Mouse (Mus musculus) C2C12 (cell line): Measurements from ENCODE around the gene Plcxd3. TPM values are rescaled to one million over a fixed set of nuclear protein-coding genes. Genes with fewer than 3 reads are reported as not detected.

Experiments used
- H3K27me3 ChIP-seq: one replicate; pipeline ENCODE4 v1.6.1; 2011; ENCODE audit not compliant: control insufficient read depth, insufficient read depth, insufficient read length
- H3K36me3 ChIP-seq: one replicate; pipeline ENCODE4 v1.6.1; 2011; ENCODE audit not compliant: control insufficient read depth, insufficient read depth
- H3K4me3 ChIP-seq: one replicate; pipeline ENCODE4 v1.5.1; 2011; ENCODE audit warnings: mild to moderate bottlenecking, control low read depth; ENCODE audit not compliant: poor library complexity, insufficient read depth, severe bottlenecking
- H3K79me2 ChIP-seq: one replicate; pipeline ENCODE4 v1.6.1; 2011; ENCODE audit not compliant: control insufficient read depth, insufficient read depth
- H3K79me3 ChIP-seq: one replicate; pipeline ENCODE4 v1.6.1; 2011; ENCODE audit warnings: low read depth, control low read depth
- H3ac ChIP-seq: one replicate; pipeline ENCODE3; 2011; ENCODE audit warnings: low read depth; ENCODE audit not compliant: control insufficient read depth, insufficient read length
- CEBPB ChIP-seq: IDR thresholded peaks from one replicate; pipeline ENCODE4 v1.6.1; 2011; ENCODE audit warnings: low read depth, mild to moderate bottlenecking, control low read depth, moderate library complexity
- CTCF ChIP-seq: IDR thresholded peaks from one replicate; pipeline ENCODE4 v1.5.1; 2011; ENCODE audit not compliant: control insufficient read depth, insufficient read depth, insufficient read length
- FOSL1 ChIP-seq: IDR thresholded peaks from one replicate; pipeline ENCODE4 v1.8.0; 2011; ENCODE audit warnings: mild to moderate bottlenecking, low read length; ENCODE audit not compliant: poor library complexity, insufficient read depth, severe bottlenecking
- MAX ChIP-seq: IDR thresholded peaks from one replicate; pipeline ENCODE4 v1.6.1; 2011; ENCODE audit warnings: mild to moderate bottlenecking, control low read depth
- MYOD1 ChIP-seq: IDR thresholded peaks from one replicate; pipeline ENCODE4 v1.6.1; 2011; ENCODE audit warnings: low read depth; ENCODE audit not compliant: control insufficient read depth, insufficient read length
- MYOG ChIP-seq: IDR thresholded peaks from one replicate; pipeline ENCODE4 v1.6.1; 2011; ENCODE audit not compliant: control insufficient read depth, insufficient read length; ENCODE audit errors: extremely low read depth
- USF1 ChIP-seq: IDR thresholded peaks from one replicate; pipeline ENCODE4 v1.6.1; 2011; ENCODE audit warnings: low read depth, mild to moderate bottlenecking, control low read depth, moderate library complexity
- polyA plus RNA-seq: library from polyadenylated mRNA; unstranded; fragments of >200 nt; fragmentation: generic; extraction: Trizol; gene quantifications from one replicate; pipeline ENCODE4 v1.2.1, GENCODE M21; 2012; ENCODE audit warnings: missing spikeins

The Plcxd3 gene
- polyA plus RNA-seq, 1 experiment: not detected

DNA sequence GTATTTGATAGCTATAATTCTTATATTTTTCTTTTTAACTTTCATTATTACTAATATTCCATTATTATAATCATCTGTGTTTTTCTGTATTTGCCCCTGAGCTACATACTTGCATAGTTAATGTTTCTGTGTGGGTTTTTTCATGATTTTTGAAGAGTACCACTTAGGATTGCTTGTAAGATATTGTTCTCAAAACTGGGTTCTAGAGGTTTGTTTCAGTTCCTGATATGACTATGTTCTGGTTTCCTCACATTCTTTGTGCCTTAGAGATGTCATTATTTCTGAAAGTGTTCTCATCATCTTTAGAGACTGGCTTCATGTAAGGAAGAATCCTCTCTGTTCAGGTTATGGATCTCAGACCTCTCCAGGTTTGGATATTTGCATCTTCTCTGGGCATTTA lies 12.5 kb downstream of the Plcxd3 start:
- H3ac ChIP-seq: no peak overlapping the region
- TF ChIP-seq CEBPB (no peak), FOSL1 (no peak), MYOG (no peak), MYOD1 (no peak), MAX (no peak)
- no peaks in the 10 kb centered on the region for H3K27me3 ChIP-seq
- no peaks in the 10 kb centered on the region for H3K79me2 ChIP-seq
- H3K36me3 ChIP-seq: no peaks in the 10 kb centered on the region
- no peaks in the 10 kb centered on the region for H3K79me3 ChIP-seq
- no peak overlapping the region for H3K4me3 ChIP-seq

DNA sequence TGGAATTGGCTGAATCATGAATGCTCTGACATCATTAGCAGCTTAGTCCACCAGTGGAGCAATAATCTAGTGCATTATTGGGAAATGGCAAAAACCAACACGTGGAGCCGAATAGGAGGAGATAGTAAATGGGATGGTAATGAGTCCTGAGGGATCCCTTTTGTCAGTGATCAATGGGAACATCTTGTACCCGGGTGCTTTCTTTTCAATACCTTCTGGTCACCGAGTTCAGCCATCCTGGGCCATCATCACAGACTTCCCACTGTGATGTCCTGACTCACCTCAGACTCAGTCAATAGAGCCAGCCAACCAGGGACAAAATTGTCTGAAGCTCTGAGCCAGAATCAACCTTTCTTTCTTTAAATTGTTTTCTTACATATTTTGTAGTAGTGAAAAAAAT lies 24.8 kb downstream of the Plcxd3 start:
- H3K27me3 ChIP-seq: no peaks in the 10 kb centered on the region
- no peaks in the 10 kb centered on the region for H3K36me3 ChIP-seq
- no peaks in the 10 kb centered on the region for H3K79me3 ChIP-seq
- H3K4me3 ChIP-seq: no peak overlapping the region
- TF ChIP-seq USF1 (no peak), FOSL1 (no peak), MYOG (no peak)
- H3K79me2 ChIP-seq: no peaks in the 10 kb centered on the region
- no peak overlapping the region for H3ac ChIP-seq

DNA sequence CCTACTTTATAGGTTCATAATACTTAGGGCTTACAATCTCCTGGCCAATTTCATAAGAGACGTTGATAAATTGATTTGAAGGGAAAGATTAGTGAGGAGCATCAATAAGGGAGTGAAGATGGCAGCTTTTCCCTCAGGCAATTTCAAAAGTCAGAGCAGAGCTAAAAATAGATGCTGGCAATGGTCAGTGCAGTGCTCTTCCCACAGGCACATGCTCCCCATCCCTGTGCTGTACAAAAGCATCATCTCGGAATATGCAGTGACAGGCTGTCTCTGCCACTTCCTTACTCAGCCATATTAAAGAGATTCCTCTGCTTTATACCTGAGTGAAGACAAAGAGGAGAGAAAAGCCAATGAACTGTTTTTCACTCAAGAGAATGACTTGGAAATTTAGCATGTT lies 36.0 kb downstream of the Plcxd3 start:
- Histone ChIP-seq H3K36me3 (no peaks in the 10 kb centered on the region), H3K27me3 (no peaks in the 10 kb centered on the region), H3ac (no peak overlapping the region), H3K4me3 (no peak overlapping the region), H3K79me3 (no peaks in the 10 kb centered on the region), H3K79me2 (no peaks in the 10 kb centered on the region)
- no peak for TF ChIP-seq CEBPB
- TF ChIP-seq MYOG: no peak
- TF ChIP-seq USF1: no peak
- no peak for TF ChIP-seq MYOD1
- TF ChIP-seq CTCF: no peak
- TF ChIP-seq MAX: no peak
- TF ChIP-seq FOSL1: no peak

DNA sequence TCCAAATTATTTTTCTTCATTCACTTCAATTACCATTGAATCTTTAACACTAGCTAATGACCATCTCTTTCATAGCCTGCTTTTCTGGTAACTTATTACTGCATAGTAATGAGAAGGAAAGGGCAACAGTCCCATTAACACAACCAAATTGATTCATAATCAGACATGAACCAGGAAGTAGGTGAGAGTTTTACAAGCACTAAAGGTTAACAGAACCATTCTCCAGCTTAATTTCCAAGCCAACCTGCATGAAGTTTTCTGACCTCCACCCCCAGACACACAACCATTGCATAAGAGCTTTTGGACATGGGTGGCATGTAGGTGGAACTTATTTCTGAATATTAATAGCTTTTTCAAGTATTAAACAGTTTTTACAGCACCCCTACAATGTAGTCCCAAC lies 64.8 kb downstream of the Plcxd3 start:
- Histone ChIP-seq H3K4me3 (no peak overlapping the region), H3ac (no peak overlapping the region), H3K79me3 (no peaks in the 10 kb centered on the region), H3K36me3 (no peaks in the 10 kb centered on the region), H3K27me3 (no peaks in the 10 kb centered on the region), H3K79me2 (no peaks in the 10 kb centered on the region)
- TF ChIP-seq MYOG (no peak), MYOD1 (no peak), CEBPB (no peak), USF1 (no peak), MAX (no peak), CTCF (no peak), FOSL1 (no peak)

DNA sequence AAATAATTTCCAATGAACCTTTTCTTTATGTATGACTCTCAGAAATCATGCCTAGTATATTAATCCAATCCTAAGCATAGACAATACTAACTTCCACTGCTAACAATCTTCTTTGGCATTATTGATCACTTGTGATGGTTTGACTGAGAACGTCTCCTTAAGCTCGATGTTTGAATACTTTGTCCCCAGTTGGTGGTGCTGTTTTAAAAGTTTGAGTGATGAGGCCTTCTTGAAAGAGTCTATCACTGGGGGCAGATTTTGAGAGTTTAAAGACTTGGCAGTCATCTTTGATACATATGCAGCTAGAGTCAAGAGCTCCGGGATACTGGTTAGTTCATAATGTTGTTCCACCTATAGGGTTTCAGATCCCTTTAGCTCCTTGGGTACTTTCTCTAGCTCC lies 120.9 kb downstream of the Plcxd3 start:
- Histone ChIP-seq H3K4me3 (no peak overlapping the region), H3K27me3 (no peaks in the 10 kb centered on the region), H3K36me3 (no peaks in the 10 kb centered on the region), H3ac (no peak overlapping the region), H3K79me3 (no peaks in the 10 kb centered on the region), H3K79me2 (no peaks in the 10 kb centered on the region)
- TF ChIP-seq MYOD1 (no peak), FOSL1 (no peak), MAX (no peak), USF1 (no peak), CEBPB (no peak)

DNA sequence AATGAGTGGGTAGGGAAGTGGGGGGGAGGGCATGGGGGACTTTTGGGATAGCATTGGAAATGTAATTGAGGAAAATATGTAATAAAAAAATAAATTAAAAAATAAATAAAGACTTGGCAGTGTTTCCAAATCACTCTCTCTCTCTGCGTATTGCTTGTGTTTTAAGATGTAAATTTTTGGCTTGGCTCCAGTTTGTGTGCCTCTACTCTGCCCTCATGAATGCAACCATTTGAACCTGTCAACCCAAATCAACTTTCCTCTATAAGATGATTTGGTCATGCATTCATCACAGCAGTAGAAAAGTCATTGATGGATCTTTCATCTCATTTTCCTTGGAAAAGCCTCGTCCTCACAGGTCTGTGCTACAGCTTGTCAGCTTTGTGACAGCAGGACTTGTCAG lies 121.7 kb downstream of the Plcxd3 start:
- no peaks in the 10 kb centered on the region for H3K79me3 ChIP-seq
- no peaks in the 10 kb centered on the region for H3K79me2 ChIP-seq
- no peak overlapping the region for H3ac ChIP-seq
- TF ChIP-seq MAX: no peak
- no peak for TF ChIP-seq FOSL1
- no peak for TF ChIP-seq MYOD1
- no peak for TF ChIP-seq USF1
- TF ChIP-seq CEBPB: no peak
- TF ChIP-seq MYOG: no peak
- H3K36me3 ChIP-seq: no peaks in the 10 kb centered on the region
- H3K4me3 ChIP-seq: no peak overlapping the region
- no peaks in the 10 kb centered on the region for H3K27me3 ChIP-seq
